Mouse (Mus musculus): ENCODE results near the gene Hnf1a. TPM values are rescaled to one million over a fixed set of nuclear protein-coding genes. Genes with fewer than 3 reads are reported as not detected.
A peak's percentile ranks its signal among the peaks of the same experiment; 100 is the strongest.

Gene Hnf1a
- total RNA-seq, 2 experiments from 2014 or later = not detected

- peak; percentile 73 for DNase-seq (ENCODE audit: low spot score)
Observed at GRCm38 (mm10) chr5:114979250-114980121, 8.6 kb upstream of the Hnf1a start.

- no peak for DNase-seq (ENCODE audit: low spot score)
Observed at GRCm38 (mm10) chr5:114978888-114979249, 8.0 kb upstream of the Hnf1a start.

- no peak for DNase-seq (ENCODE audit: low spot score)
Observed at GRCm38 (mm10) chr5:114978473-114978872, 7.6 kb upstream of the Hnf1a start.

- no peak for DNase-seq (ENCODE audit: low spot score)
Observed at GRCm38 (mm10) chr5:114976935-114977334, 6.0 kb upstream of the Hnf1a start.

GRCm38 (mm10) chr5:114973131-114973530 is 2.2 kb upstream of the Hnf1a start:
- DNase-seq (ENCODE audit: low spot score) = no peak

GRCm38 (mm10) chr5:114972201-114972600 is 1.3 kb upstream of the Hnf1a start:
- DNase-seq (ENCODE audit: low spot score) = no peak

- DNase-seq (ENCODE audit: low spot score) = no peak
Observed at GRCm38 (mm10) chr5:114969609-114970215, 1.2 kb downstream of the Hnf1a start.

- DNase-seq (ENCODE audit: low spot score) = no peak
Observed at GRCm38 (mm10) chr5:114969064-114969463, 1.8 kb downstream of the Hnf1a start.

- DNase-seq (ENCODE audit: low spot score) = no peak
Observed at GRCm38 (mm10) chr5:114968651-114969050, 2.2 kb downstream of the Hnf1a start.

GRCm38 (mm10) chr5:114967523-114968268 is 3.2 kb downstream of the Hnf1a start:
- no peak for DNase-seq (ENCODE audit: low spot score)

GRCm38 (mm10) chr5:114964967-114965898 is 5.7 kb downstream of the Hnf1a start:
- no peak for DNase-seq (ENCODE audit: low spot score)

GRCm38 (mm10) chr5:114964315-114964966 is 6.5 kb downstream of the Hnf1a start:
- DNase-seq (ENCODE audit: low spot score) = peak; percentile 25

GRCm38 (mm10) chr5:114961590-114962360 is 9.1 kb downstream of the Hnf1a start:
- no peak for DNase-seq (ENCODE audit: low spot score)

- no peak for DNase-seq (ENCODE audit: low spot score)
Observed at GRCm38 (mm10) chr5:114958069-114958468, 12.8 kb downstream of the Hnf1a start.

GRCm38 (mm10) chr5:114953326-114953725 is 17.6 kb downstream of the Hnf1a start:
- no peak for DNase-seq (ENCODE audit: low spot score)

- DNase-seq (ENCODE audit: low spot score) = no peak
Observed at GRCm38 (mm10) chr5:114951279-114951880, 19.5 kb downstream of the Hnf1a start.

- no peak for DNase-seq (ENCODE audit: low spot score)
Observed at GRCm38 (mm10) chr5:114950669-114951068, 20.2 kb downstream of the Hnf1a start.

GRCm38 (mm10) chr5:114949812-114950211 is 21.1 kb downstream of the Hnf1a start:
- no peak for DNase-seq (ENCODE audit: low spot score)

- no peak for DNase-seq (ENCODE audit: low spot score)
Observed at GRCm38 (mm10) chr5:114949316-114949715, 21.6 kb downstream of the Hnf1a start.
